Mouse (Mus musculus): ENCODE results near the gene Bpnt1. TPM values are rescaled to one million over a fixed set of nuclear protein-coding genes. Genes with fewer than 3 reads are reported as not detected.

Bpnt1 gene
- total RNA-seq, 2 experiments from 2014 or later: 7.7 to 23.6 TPM

GRCm38 (mm10) chr1:185377429-185377828 lies 45.5 kb downstream of the Bpnt1 start:
- no peak for ATAC-seq (replicated peaks; ENCODE audit: poor library complexity)

- ATAC-seq (replicated peaks; ENCODE audit: poor library complexity): no peak
These were observed 69.7 kb downstream of the Bpnt1 start for GRCm38 (mm10) chr1:185401615-185402014.

GRCm38 (mm10) chr1:185404021-185404420 lies 72.1 kb downstream of the Bpnt1 start:
- peak; percentile 82 for ATAC-seq (replicated peaks; ENCODE audit: poor library complexity)

GRCm38 (mm10) chr1:185405921-185406320 lies 74.0 kb downstream of the Bpnt1 start:
- peak; percentile 48; the same call in 1 of the 2 replicates for ATAC-seq (replicated peaks; ENCODE audit: poor library complexity)

Other genes starting within 250 kb of the Bpnt1 start
- 35.4 and 37.3 TPM in 2 replicates for gene Rab3gap2, start 128.0 kb upstream of the Bpnt1 start, total RNA-seq (2015)
- 49.0 and 58.2 TPM in 2 replicates for gene Rab3gap2, start 128.0 kb upstream of the Bpnt1 start, total RNA-seq (2017)
- gene Iars2, start 2.8 kb upstream of the Bpnt1 start, total RNA-seq (2015): 48.1 and 63.6 TPM in 2 replicates
- 42.8 and 46.3 TPM in 2 replicates for gene Iars2, start 2.8 kb upstream of the Bpnt1 start, total RNA-seq (2017)
- 108 and 117 TPM in 2 replicates for gene Eprs, start 30.9 kb downstream of the Bpnt1 start, total RNA-seq (2015)
- 214 and 252 TPM in 2 replicates for gene Eprs, start 30.9 kb downstream of the Bpnt1 start, total RNA-seq (2017)
- 0.05 and 0.07 TPM in 2 replicates for gene Slc30a10, start 122.7 kb downstream of the Bpnt1 start, total RNA-seq (2015)
- 0.07 and 0.08 TPM in 2 replicates for gene Slc30a10, start 122.7 kb downstream of the Bpnt1 start, total RNA-seq (2017)

Measured in megakaryocyte progenitor cell, adult 5-6 weeks (primary cell).